Comparison of ENCODE assay signal across 17 mouse cellular contexts in genomic region chr10:3383176-3383575, GRCm38 (mm10). TPM values are rescaled to one million over a fixed set of nuclear protein-coding genes. Genes with fewer than 3 reads are reported as not detected.
"Had no signal": no experiment of that assay in that cellular context is flagged by ENCODE, and none has a peak within 500 bp of the region (broad histone marks: within the 10 kb centered on the region; RNA-seq: fewer than 3 reads in every experiment).

No protein-coding gene starts in this region.

- H3K9me3 ChIP-seq: liver, embryonic 13.5 days had no signal

- H3K27ac ChIP-seq: kidney, postnatal 0 days; left cerebral cortex, adult 2 months; liver, embryonic 13.5 days had no signal

- H3K4me2 ChIP-seq: liver, embryonic 13.5 days; lung, embryonic 14.5 days; midbrain, embryonic 11.5 days had no signal

- H3K4me3 ChIP-seq: left cerebral cortex, adult 2 months; liver, embryonic 13.5 days; megakaryocyte, embryonic 14.5 days had no signal

- H3K36me3 ChIP-seq: liver, embryonic 13.5 days had no signal

- DNase-seq: kidney, postnatal 25 days; layer of hippocampus, postnatal 36 days; liver, embryonic 13.5 days; lung, embryonic 14.5 days; lung, postnatal 10 days; lung, postnatal 36 days; midbrain, embryonic 14.5 days; right cerebral cortex, postnatal 25 days; spleen, adult 18-20 months; thymus, adult 2 months; thymus, postnatal 14 days; thymus, postnatal 4 days had no signal

- H3K4me1 ChIP-seq: liver, embryonic 13.5 days; megakaryocyte, embryonic 14.5 days had no signal

- H3K9ac ChIP-seq: liver, embryonic 13.5 days; lung, embryonic 14.5 days had no signal

- H3K27me3 ChIP-seq: liver, embryonic 13.5 days; megakaryocyte, embryonic 14.5 days had no signal

RNA-seq across cellular contexts. Expression of gene Ppp1r14c, which starts 17.3 kb away (rescaled TPM):
- total RNA-seq: liver, adult 2 months had no signal
- polyA plus RNA-seq: liver, adult 2 months had no signal
